Mouse (Mus musculus) cerebellum, adult 2 months (tissue): ENCODE data around the gene Hmgcr.

ENCODE experiments used
- CTCF ChIP-seq: fragments of 200-500 bp; IDR thresholded peaks from 2 replicates; pipeline ENCODE4 v1.5.1; 2011; ENCODE audit warnings: low read depth, mild to moderate bottlenecking, control low read depth, low read length, moderate library complexity, borderline replicate concordance; ENCODE audit not compliant: insufficient read depth
- POLR2A ChIP-seq: fragments of 200-500 bp; IDR thresholded peaks from 2 replicates; pipeline ENCODE4 v1.6.1; 2011; ENCODE audit warnings: low read length, control low read depth, borderline replicate concordance; ENCODE audit not compliant: insufficient read depth

DNA sequence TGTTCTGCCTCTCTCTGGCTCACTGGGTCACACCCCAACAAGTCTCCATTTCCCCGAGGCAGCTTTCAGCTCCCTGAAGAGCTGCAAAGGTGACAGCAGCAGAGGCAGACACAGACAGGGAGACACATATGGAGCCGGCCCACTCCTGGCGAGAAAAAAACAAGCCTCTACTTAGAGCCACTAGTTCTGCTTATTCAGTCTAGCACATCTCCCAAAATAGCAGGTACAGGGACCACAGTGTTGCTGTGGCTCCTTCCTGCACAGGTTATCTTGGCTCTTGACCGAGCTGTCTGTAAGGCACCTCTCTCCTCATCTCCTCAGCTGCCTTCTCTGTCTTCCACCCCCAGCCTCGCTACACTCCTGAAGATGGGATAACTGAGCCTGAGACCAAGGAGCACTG lies 14.0 kb upstream of the Hmgcr start:
- no peak for TF ChIP-seq POLR2A
- TF ChIP-seq CTCF = no peak
